In the genomic region with DNA sequence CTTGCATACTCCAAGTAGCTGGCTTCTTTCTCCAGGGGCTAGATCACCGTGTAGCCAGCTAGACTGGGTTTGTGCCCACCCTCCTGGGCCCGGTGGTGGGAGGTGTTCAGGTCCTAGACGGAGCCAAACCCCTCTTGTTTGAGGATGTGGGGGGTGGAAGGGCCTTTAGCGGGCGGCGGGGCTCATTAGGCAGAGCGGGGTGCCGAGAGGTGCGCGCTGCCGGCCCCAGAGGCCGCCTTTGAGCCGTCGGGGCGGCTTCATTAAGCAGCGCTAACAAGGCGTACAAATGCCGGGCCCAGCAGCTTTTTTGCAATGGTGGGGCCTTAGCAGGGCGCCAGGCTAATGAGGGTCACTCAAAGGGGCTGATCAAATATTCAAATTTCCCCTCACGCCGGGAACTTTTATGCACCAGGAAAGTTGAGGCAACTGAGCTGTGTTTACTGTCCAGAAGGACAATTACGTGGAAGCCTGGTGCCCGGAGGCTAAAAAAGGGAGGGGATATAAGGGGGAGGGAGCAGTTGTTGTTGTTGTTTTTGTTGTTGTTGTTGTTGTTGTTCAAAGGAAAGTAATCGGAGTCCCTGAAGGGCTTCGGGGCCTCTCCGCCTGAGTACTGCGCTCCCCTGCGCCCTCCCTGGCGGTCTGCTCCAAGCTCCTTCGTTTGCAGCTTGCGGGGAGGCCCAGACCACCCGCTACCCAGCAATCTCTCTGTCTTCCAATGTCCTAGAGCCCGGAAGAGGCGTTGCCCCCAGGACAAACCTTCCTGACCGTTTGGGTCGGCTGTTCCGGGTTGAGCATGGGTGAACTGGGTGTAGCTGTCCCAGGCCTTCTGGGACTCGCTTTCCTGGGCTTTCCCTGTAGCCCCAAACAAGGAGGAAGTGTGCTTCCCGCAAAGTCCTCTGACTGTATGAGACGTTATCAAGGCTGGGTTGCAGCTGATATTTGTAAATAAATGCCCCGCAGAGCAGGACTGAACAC, we compare ENCODE assay signal across 19 mouse cellular contexts. TPM values are rescaled to one million over a fixed set of nuclear protein-coding genes. Genes with fewer than 3 reads are reported as not detected.
A peak's percentile ranks its signal among the peaks of the same experiment; 100 is the strongest.
DNase-seq lines count a peak whose midpoint lies in the region; ATAC-seq and TF ChIP-seq lines count a peak whose summit lies in the region.
"Had no signal": no experiment of that assay in that cellular context is flagged by ENCODE, and none has a peak within 500 bp of the region (broad histone marks: within the 10 kb centered on the region; RNA-seq: fewer than 3 reads in every experiment).

No protein-coding gene starts in this region.

- peaks cover 66% of the 10 kb centered on the region for H3K27me3 ChIP-seq in ES-Bruce4 (ENCODE audit: control insufficient read depth, insufficient read depth, low read length, poor library complexity, severe bottlenecking)
- peaks cover 100% of the 10 kb centered on the region for H3K27me3 ChIP-seq in forebrain, embryonic 10.5 days (ENCODE audit: poor library complexity, severe bottlenecking)
- H3K27me3 ChIP-seq in midbrain, embryonic 11.5 days (ENCODE audit: control insufficient read depth, insufficient read depth, low read length) = peaks cover 99% of the 10 kb centered on the region

- intact Hi-C loops in left cerebral cortex, postnatal 25 days (cut with DNase I) = no loop called here

- no peaks in the 10 kb centered on the region for H3K36me3 ChIP-seq in ES-Bruce4 (ENCODE audit: control insufficient read depth, insufficient read depth, low read length, poor library complexity, severe bottlenecking)
- H3K36me3 ChIP-seq in forebrain, embryonic 10.5 days (replicated peaks) = 0 out of 2 replicates have a peak, but pooled peaks cover under 1% of the 10 kb centered on the region
- H3K36me3 ChIP-seq in midbrain, embryonic 11.5 days (ENCODE audit: control insufficient read depth, insufficient read depth, low read length) = no peaks in the 10 kb centered on the region
- H3K36me3 ChIP-seq: liver, embryonic 12.5 days had no signal

- no peak for TF ChIP-seq EP300 in ES-Bruce4 (IDR thresholded peaks at IDR 0.05; ENCODE audit: insufficient read depth, low read depth, low read length)

- TF ChIP-seq POLR2A in ES-Bruce4 (IDR thresholded peaks at IDR 0.05; ENCODE audit: insufficient read depth, low read length) = no peak

- peak overlapping the region; percentile 52 for H3K4me3 ChIP-seq in ES-Bruce4 (ENCODE audit: low read depth, low read length)
- peak overlapping the region; percentile 76 for H3K4me3 ChIP-seq in forebrain, embryonic 10.5 days
- peak overlapping the region; percentile 6; the same call in 1 of the 2 replicates for H3K4me3 ChIP-seq in midbrain, embryonic 11.5 days (ENCODE audit: low read depth, low read length)
- H3K4me3 ChIP-seq: left cerebral cortex, adult 2 months; liver, embryonic 12.5 days had no signal

- peak; percentile 62 for DNase-seq in ZHBTc4 (ENCODE audit: low read depth, low spot score)
- peak; percentile 75 for DNase-seq in forebrain, embryonic 10.5 days (ENCODE audit: extremely low spot score, low spot score)
- DNase-seq in midbrain, embryonic 11.5 days (ENCODE audit: low spot score, missing footprints) = peak; percentile 94
- DNase-seq in right cerebral cortex, postnatal 10 days (ENCODE audit: low spot score in 2 of 2) = no peak
- no peak for DNase-seq in layer of hippocampus, adult 8-10 months (ENCODE audit: low spot score in 2 of 2)
- no peak for DNase-seq in left cerebral cortex, postnatal 25 days (ENCODE audit: low spot score in 2 of 2)
- DNase-seq in adrenal gland, postnatal 10 days = no peak
- DNase-seq: cerebellum, postnatal 36 days; heart, postnatal 10 days; kidney, adult 2 months; spleen, adult 18-20 months had no signal

- no peak for ATAC-seq in midbrain, embryonic 11.5 days (ENCODE audit: low FRiP score)
- ATAC-seq: liver, embryonic 12.5 days had no signal

- peak overlapping the region; percentile 43 for H3K4me2 ChIP-seq in midbrain, embryonic 11.5 days
- H3K4me2 ChIP-seq: liver, embryonic 12.5 days had no signal

- H3K4me1 ChIP-seq in ES-Bruce4 (ENCODE audit: control insufficient read depth, insufficient read depth, low read length) = peaks cover 2% of the 10 kb centered on the region
- peaks cover 100% of the 10 kb centered on the region for H3K4me1 ChIP-seq in forebrain, embryonic 10.5 days
- peaks cover 31% of the 10 kb centered on the region for H3K4me1 ChIP-seq in midbrain, embryonic 11.5 days (ENCODE audit: control insufficient read depth, insufficient read depth, low read length)

- TF ChIP-seq CTCF in ES-Bruce4 (IDR thresholded peaks at IDR 0.05; ENCODE audit: low read depth, low read length) = no peak

- 0 out of 2 replicates have a peak, but pooled peaks cover 4% of the 10 kb centered on the region for H3K9me3 ChIP-seq in ES-Bruce4 (replicated peaks; ENCODE audit: control insufficient read depth, insufficient read depth, low read length, poor library complexity, severe bottlenecking)
- no peaks in the 10 kb centered on the region for H3K9me3 ChIP-seq in forebrain, embryonic 10.5 days
- no peaks in the 10 kb centered on the region for H3K9me3 ChIP-seq in midbrain, embryonic 11.5 days (ENCODE audit: control insufficient read depth, low read length)
- H3K9me3 ChIP-seq: liver, embryonic 12.5 days had no signal

- H3K27ac ChIP-seq in ES-Bruce4 (ENCODE audit: insufficient read depth, low read length) = no peak overlapping the region
- H3K27ac ChIP-seq in forebrain, embryonic 10.5 days = peak overlapping the region; percentile 95
- H3K27ac ChIP-seq in midbrain, embryonic 11.5 days (ENCODE audit: low read depth, low read length) = peak overlapping the region; percentile 35; the same call in 1 of the 2 replicates
- H3K27ac ChIP-seq: left cerebral cortex, adult 2 months; liver, embryonic 12.5 days; macrophage had no signal

- WGBS in forebrain, embryonic 10.5 days = under 1% methylated on average over 41 of the region's 41 CpGs
- WGBS in midbrain, embryonic 11.5 days = under 1% methylated on average over 41 of the region's 41 CpGs

- H3K9ac ChIP-seq in ES-Bruce4 (ENCODE audit: low read depth, poor library complexity, severe bottlenecking) = no peak overlapping the region
- no peak overlapping the region for H3K9ac ChIP-seq in midbrain, embryonic 11.5 days (ENCODE audit: low read length)
- H3K9ac ChIP-seq: liver, embryonic 12.5 days had no signal

RNA-seq across cellular contexts. Expression of a gene that starts 3.4 kb away (rescaled TPM):
- polyA plus RNA-seq in ES-Bruce4 (2011; ENCODE audit: insufficient read depth, insufficient read length, low read depth, missing spikeins) = 0.26 TPM in 1 of 2 replicates, not detected in the other
- 13.1 and 15.5 TPM in 2 replicates for polyA plus RNA-seq in forebrain, embryonic 10.5 days (2016; fragmentation: Nextera tagmentation; extraction: Ambion mirVana)
- polyA plus RNA-seq in midbrain, embryonic 11.5 days (2014; fragmentation: Nextera tagmentation; extraction: Ambion mirVana) = 6.7 and 10.7 TPM in 2 replicates
- under 1 TPM in 2 of 4 experiments, not detected in 2; 0.20 to 0.25 TPM for total RNA-seq in layer of hippocampus, adult 8-10 months (2022)
- total RNA-seq in left cerebral cortex, postnatal 25 days (2021) = 1 to 10 TPM in 1 of 2 experiments, under 1 TPM in 1; 0.89 to 8.4 TPM
- not detected for total RNA-seq in adrenal gland, postnatal 10 days (2021)
- total RNA-seq: adrenal gland, postnatal 14 days; heart, postnatal 10 days had no signal
- polyA plus RNA-seq: gonadal fat pad, adult 2 months; kidney, adult 2 months; large intestine, adult 2 months; liver, embryonic 12.5 days; macrophage; testis, adult 2 months had no signal

Comparison
In these comparisons a context has a peak if more than half of its experiments do, and no peak if none do; other contexts are left out.
1. H3K4me3 ChIP-seq: peak in every context shown above with its lines; median percentile 76 in forebrain, embryonic 10.5 days; 52 in ES-Bruce4; 6 in midbrain, embryonic 11.5 days.
2. DNase-seq: peak in ZHBTc4 (single experiment), forebrain, embryonic 10.5 days (single experiment) and midbrain, embryonic 11.5 days (single experiment); none in right cerebral cortex, postnatal 10 days (0 of 2), layer of hippocampus, adult 8-10 months (0 of 2), left cerebral cortex, postnatal 25 days (0 of 2) and adrenal gland, postnatal 10 days (single experiment).